Mouse (Mus musculus) MEL (cell line): ENCODE measurements around the gene Uncx. TPM values are rescaled to one million over a fixed set of nuclear protein-coding genes. Genes with fewer than 3 reads are reported as not detected.

Experiments used
- DNase-seq: peaks from one replicate; pipeline ENCODE4 v3.0.0; 2011; ENCODE audit warnings: low read depth, low spot score
- H3K27ac ChIP-seq: 2 replicates; pipeline ENCODE4 v1.5.1; 2012; ENCODE audit warnings: low read depth, mild to moderate bottlenecking, control low read depth, low read length, moderate library complexity; ENCODE audit not compliant: control insufficient read depth
- H3K27me3 ChIP-seq, 2 experiments: fragments of 150-350 bp in 1 of 2; sonication (generic) in 1 of 2; 2 replicates each; pipeline ENCODE4 v1.6.1; 2012; ENCODE audit warnings: low read length in 2 of 2, mild to moderate bottlenecking in 2 of 2, improper control_type of control experiment in 1 of 2, moderate library complexity in 1 of 2; ENCODE audit not compliant: insufficient read depth in 2 of 2, control insufficient read depth in 1 of 2
- H3K36me3 ChIP-seq, 2 experiments: 2 replicates each; pipeline ENCODE4 v1.6.1; 2012 to 2014; ENCODE audit warnings: low read length in 2 of 2, improper control_type of control experiment in 1 of 2, inconsistent platforms in 1 of 2, mild to moderate bottlenecking in 1 of 2; ENCODE audit not compliant: insufficient read depth in 2 of 2, control insufficient read depth in 1 of 2
- H3K4me1 ChIP-seq, 2 experiments: fragments of 150-350 bp in 1 of 2; sonication (generic) in 1 of 2; 2 replicates each; pipeline ENCODE4 v1.6.1; 2012; ENCODE audit warnings: low read length in 2 of 2, improper control_type of control experiment in 1 of 2, mild to moderate bottlenecking in 1 of 2; ENCODE audit not compliant: insufficient read depth in 2 of 2, control insufficient read depth in 1 of 2
- H3K4me3 ChIP-seq, 2 experiments: fragments of 150-350 bp in 1 of 2; sonication (generic) in 1 of 2; 2 replicates each; pipeline ENCODE4 v1.5.1; 2012; ENCODE audit warnings: low read depth in 2 of 2, low read length in 2 of 2, mild to moderate bottlenecking in 2 of 2, moderate library complexity in 2 of 2, control low read depth in 1 of 2, improper control_type of control experiment in 1 of 2; ENCODE audit not compliant: control insufficient read depth in 1 of 2, insufficient read depth in 1 of 2
- H3K79me2 ChIP-seq: 2 replicates; pipeline ENCODE4 v1.6.1; 2012; ENCODE audit warnings: mild to moderate bottlenecking, low read length, moderate library complexity; ENCODE audit not compliant: control insufficient read depth, poor library complexity, insufficient read depth
- H3K9ac ChIP-seq: 2 replicates; pipeline ENCODE4 v1.6.1; 2012; ENCODE audit warnings: low read depth, mild to moderate bottlenecking, control low read depth, low read length, moderate library complexity; ENCODE audit not compliant: control insufficient read depth, poor library complexity, severe bottlenecking
- H3K9me3 ChIP-seq: fragments of 150-350 bp; sonication (generic); replicated peaks from 2 replicates; pipeline ENCODE4 v1.6.1; 2012; ENCODE audit warnings: mild to moderate bottlenecking, low read length, improper control_type of control experiment, moderate library complexity; ENCODE audit not compliant: insufficient read depth
- CHD1 ChIP-seq: IDR thresholded peaks from 2 replicates; pipeline ENCODE4 v1.6.1; 2012; ENCODE audit warnings: low read depth, mild to moderate bottlenecking, inconsistent platforms, low read length, improper control_type of control experiment
- CTCF ChIP-seq, 3 experiments: IDR thresholded peaks in 2 of 3; conservative IDR thresholded peaks in 1 of 3; 2 replicates each; pipeline ENCODE4 v1.5.1; 2011 to 2012; ENCODE audit warnings: low read length in 3 of 3, low read depth in 2 of 3, mild to moderate bottlenecking in 2 of 3, improper control_type of control experiment in 1 of 3, inconsistent platforms in 1 of 3, mixed read lengths in 1 of 3, moderate library complexity in 1 of 3; ENCODE audit not compliant: control insufficient read depth in 1 of 3, insufficient read depth in 1 of 3, poor library complexity in 1 of 3, severe bottlenecking in 1 of 3
- ELF1 ChIP-seq: IDR thresholded peaks from 2 replicates; pipeline ENCODE4 v1.6.1; 2014; ENCODE audit warnings: low read depth, mild to moderate bottlenecking, inconsistent platforms, low read length, improper control_type of control experiment, moderate library complexity
- EP300 ChIP-seq, 2 experiments: IDR thresholded peaks; 2 replicates each; pipeline ENCODE4 v1.6.1; 2011; ENCODE audit warnings: improper control_type of control experiment in 2 of 2, low read length in 2 of 2, low read depth in 1 of 2, mild to moderate bottlenecking in 1 of 2
- GABPA ChIP-seq: IDR thresholded peaks from 2 replicates; pipeline ENCODE4 v1.6.1; 2012; ENCODE audit warnings: low read depth, mild to moderate bottlenecking, inconsistent platforms, low read length, improper control_type of control experiment, moderate library complexity
- GATA1 ChIP-seq: IDR thresholded peaks from 2 replicates; pipeline ENCODE4 v1.6.1; 2011; ENCODE audit warnings: low read depth, low read length, improper control_type of control experiment
- HCFC1 ChIP-seq: IDR thresholded peaks from 2 replicates; pipeline ENCODE4 v1.6.1; 2012; ENCODE audit warnings: low read depth, mild to moderate bottlenecking, inconsistent platforms, low read length, improper control_type of control experiment, moderate library complexity
- MAFK ChIP-seq: IDR thresholded peaks from 2 replicates; pipeline ENCODE4 v1.6.1; 2011; ENCODE audit warnings: low read depth, mild to moderate bottlenecking, low read length, improper control_type of control experiment, borderline replicate concordance
- MAX ChIP-seq: IDR thresholded peaks from 2 replicates; pipeline ENCODE4 v1.6.1; 2011; ENCODE audit warnings: low read length, improper control_type of control experiment
- MYB ChIP-seq: IDR thresholded peaks from 2 replicates; pipeline ENCODE4 v1.6.1; 2011; ENCODE audit warnings: mild to moderate bottlenecking, low read depth, low read length, improper control_type of control experiment
- MYC ChIP-seq: IDR thresholded peaks from 2 replicates; pipeline ENCODE4 v1.6.1; 2011; ENCODE audit warnings: low read depth, mild to moderate bottlenecking, low read length, improper control_type of control experiment, moderate library complexity
- POLR2AphosphoS2 ChIP-seq: IDR thresholded peaks from 2 replicates; pipeline ENCODE4 v1.6.1; 2011; ENCODE audit warnings: low read length, improper control_type of control experiment
- RCOR1 ChIP-seq: IDR thresholded peaks from 2 replicates; pipeline ENCODE4 v1.6.1; 2012; ENCODE audit warnings: low read depth, mild to moderate bottlenecking, inconsistent platforms, low read length, improper control_type of control experiment
- SIN3A ChIP-seq: IDR thresholded peaks from 2 replicates; pipeline ENCODE4 v1.6.1; 2012; ENCODE audit warnings: low read length, improper control_type of control experiment, inconsistent platforms
- SMC3 ChIP-seq: IDR thresholded peaks from 2 replicates; pipeline ENCODE4 v1.6.1; 2011; ENCODE audit warnings: low read depth, low read length, improper control_type of control experiment
- TBP ChIP-seq: IDR thresholded peaks from 2 replicates; pipeline ENCODE4 v1.8.0; 2011; ENCODE audit warnings: low read depth, low read length, improper control_type of control experiment
- UBTF ChIP-seq: IDR thresholded peaks from 2 replicates; pipeline ENCODE4 v1.6.1; 2012; ENCODE audit warnings: low read depth, mild to moderate bottlenecking, inconsistent platforms, low read length, improper control_type of control experiment, moderate library complexity, borderline replicate concordance; ENCODE audit not compliant: insufficient read depth
- USF1 ChIP-seq: IDR thresholded peaks from 2 replicates; pipeline ENCODE4 v1.6.1; 2014; ENCODE audit warnings: low read depth, mild to moderate bottlenecking, inconsistent platforms, low read length, improper control_type of control experiment, moderate library complexity
- ZC3H11A ChIP-seq: IDR thresholded peaks from 2 replicates; pipeline ENCODE4 v1.6.1; 2012; ENCODE audit warnings: low read depth, mild to moderate bottlenecking, inconsistent platforms, low read length, improper control_type of control experiment
- ZMIZ1 ChIP-seq: IDR thresholded peaks from 2 replicates; pipeline ENCODE4 v1.6.1; 2012; ENCODE audit warnings: low read depth, mild to moderate bottlenecking, inconsistent platforms, low read length, improper control_type of control experiment, moderate library complexity
- polyA plus RNA-seq, 2 experiments: library from polyadenylated mRNA; stranded (reverse) in 1 of 2; unstranded in 1 of 2; fragments of >175 nt in 1 of 2; fragments of >200 nt in 1 of 2; gene quantifications; 2 replicates each; pipeline versions ENCODE4 v1.2.1 to v1.2.4; 2012; ENCODE audit warnings: low replicate concordance in 2 of 2, low read depth in 1 of 2; ENCODE audit not compliant: insufficient read length in 2 of 2, insufficient read depth in 1 of 2, missing spikeins in 1 of 2
- total RNA-seq: library from RNA; depleted of rRNA; stranded (reverse); fragments of 300-350 nt; gene quantifications from 2 replicates; pipeline ENCODE4 v1.2.3, GENCODE M21; 2012

Gene Uncx
- total and polyA plus RNA-seq, 3 experiments = not detected

- TF ChIP-seq EP300 (IDR thresholded peaks at IDR 0.05; ENCODE audit: low read depth in 1 of 2, low read length in 2 of 2) (no peak), UBTF (no peak), MYC (no peak), ELF1 (no peak), USF1 (no peak), TBP (no peak), CTCF (IDR thresholded peaks at IDR 0.05 in 2 of 3, conservative IDR thresholded peaks at IDR 0.05 in 1 of 3; ENCODE audit: control insufficient read depth in 1 of 3, insufficient read depth in 1 of 3, low read depth in 2 of 3, low read length in 3 of 3, poor library complexity in 1 of 3, severe bottlenecking in 1 of 3) (no peak), RCOR1 (no peak), ZC3H11A (no peak), ZMIZ1 (no peak), MAX (no peak)
- Histone ChIP-seq H3K36me3 (peaks cover 0 to 7% of the 10 kb centered on the region in 2 experiments; a peak in 2 of 4 replicates), H3K27ac (no peak overlapping the region), H3K79me2 (no peaks in the 10 kb centered on the region), H3K4me1 (peaks cover 0 to 10% of the 10 kb centered on the region in 2 experiments; a peak in 2 of 4 replicates), H3K27me3 (peaks cover 0 to 7% of the 10 kb centered on the region in 2 experiments; a peak in 2 of 4 replicates), H3K9me3 (no peaks in the 10 kb centered on the region), H3K9ac (no peak overlapping the region), H3K4me3 (no peak overlapping the region)
- DNase-seq = no peak
Measured at GRCm38 (mm10) chr5:139558917-139559660, 15.8 kb downstream of the Uncx start.

DNA sequence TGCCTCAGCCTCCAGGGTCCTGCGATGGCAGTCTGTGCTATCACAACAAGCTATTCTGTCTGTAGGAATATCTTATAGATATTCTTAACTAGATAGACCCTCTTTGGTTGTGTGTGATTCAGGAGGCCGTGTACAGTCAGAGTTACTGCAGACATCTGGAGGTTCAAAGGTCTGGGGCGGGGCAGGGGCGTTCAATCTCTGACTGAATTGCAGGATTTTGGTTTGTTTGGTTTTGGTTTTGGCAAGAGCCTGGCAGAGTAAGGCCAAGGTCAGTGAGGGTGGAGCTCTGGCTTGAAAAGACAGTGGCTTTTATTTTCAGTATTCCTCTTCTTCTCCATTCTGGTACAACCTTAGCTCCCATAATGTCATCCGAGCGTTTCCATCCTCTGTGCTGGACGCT is 16.5 kb downstream of the Uncx start:
- no peak for DNase-seq
- H3K9me3 ChIP-seq = no peaks in the 10 kb centered on the region
- no peak overlapping the region for H3K27ac ChIP-seq
- H3K9ac ChIP-seq = no peak overlapping the region
- no peak for TF ChIP-seq HCFC1
- no peak for TF ChIP-seq GABPA
- TF ChIP-seq SIN3A = no peak
- TF ChIP-seq USF1 = no peak
- TF ChIP-seq MYB = no peak
- TF ChIP-seq CTCF (IDR thresholded peaks at IDR 0.05 in 2 of 3, conservative IDR thresholded peaks at IDR 0.05 in 1 of 3; ENCODE audit: control insufficient read depth in 1 of 3, insufficient read depth in 1 of 3, low read depth in 2 of 3, low read length in 3 of 3, poor library complexity in 1 of 3, severe bottlenecking in 1 of 3) = no peak
- no peak for TF ChIP-seq EP300 (IDR thresholded peaks at IDR 0.05; ENCODE audit: low read depth in 1 of 2, low read length in 2 of 2)
- TF ChIP-seq TBP = no peak
- no peak for TF ChIP-seq SMC3
- TF ChIP-seq ELF1 = no peak
- no peak for TF ChIP-seq POLR2AphosphoS2
- no peak for TF ChIP-seq CHD1
- TF ChIP-seq GATA1 = no peak
- TF ChIP-seq MAFK = no peak
- no peak overlapping the region for H3K4me3 ChIP-seq
- H3K27me3 ChIP-seq = peaks cover 0 to 7% of the 10 kb centered on the region in 2 experiments; a peak in 2 of 4 replicates
- H3K79me2 ChIP-seq = no peaks in the 10 kb centered on the region
- peaks cover 0 to 7% of the 10 kb centered on the region in 2 experiments; a peak in 2 of 4 replicates for H3K36me3 ChIP-seq
- H3K4me1 ChIP-seq = peaks cover 0 to 10% of the 10 kb centered on the region in 2 experiments; a peak in 2 of 4 replicates
